Mouse (Mus musculus): ENCODE results near the gene Ltb4r1.

Gene Ltb4r1

DNA sequence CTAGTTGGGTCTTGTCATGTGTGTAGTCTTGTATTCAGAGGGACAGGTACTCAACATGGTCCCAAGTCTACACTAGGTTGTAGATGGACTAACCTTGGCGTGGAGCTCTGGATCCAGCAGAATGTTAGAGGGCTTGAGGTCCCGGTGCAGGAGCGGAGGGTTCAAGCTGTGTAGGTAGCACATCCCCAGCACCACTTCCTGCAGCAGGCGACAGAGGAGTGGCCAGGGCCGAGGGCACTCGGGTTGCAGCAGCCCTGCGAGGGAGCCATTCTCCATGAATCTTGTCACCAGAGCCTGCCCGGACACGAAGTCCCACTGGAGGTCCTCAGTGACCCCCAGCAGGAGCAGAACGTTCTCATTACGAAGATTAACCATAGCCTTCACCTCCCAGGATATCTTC, 22.0 kb downstream of the Ltb4r1 start:
- H3K27me3 ChIP-seq (ENCODE audit: control insufficient read depth, insufficient read depth, low read length, poor library complexity, severe bottlenecking), result no peaks in the 10 kb centered on the region
- DNase-seq (ENCODE audit: low read depth, low spot score), result no peak
- H3K36me3 ChIP-seq (ENCODE audit: control insufficient read depth, insufficient read depth, low read length, poor library complexity, severe bottlenecking), result no peaks in the 10 kb centered on the region

DNA sequence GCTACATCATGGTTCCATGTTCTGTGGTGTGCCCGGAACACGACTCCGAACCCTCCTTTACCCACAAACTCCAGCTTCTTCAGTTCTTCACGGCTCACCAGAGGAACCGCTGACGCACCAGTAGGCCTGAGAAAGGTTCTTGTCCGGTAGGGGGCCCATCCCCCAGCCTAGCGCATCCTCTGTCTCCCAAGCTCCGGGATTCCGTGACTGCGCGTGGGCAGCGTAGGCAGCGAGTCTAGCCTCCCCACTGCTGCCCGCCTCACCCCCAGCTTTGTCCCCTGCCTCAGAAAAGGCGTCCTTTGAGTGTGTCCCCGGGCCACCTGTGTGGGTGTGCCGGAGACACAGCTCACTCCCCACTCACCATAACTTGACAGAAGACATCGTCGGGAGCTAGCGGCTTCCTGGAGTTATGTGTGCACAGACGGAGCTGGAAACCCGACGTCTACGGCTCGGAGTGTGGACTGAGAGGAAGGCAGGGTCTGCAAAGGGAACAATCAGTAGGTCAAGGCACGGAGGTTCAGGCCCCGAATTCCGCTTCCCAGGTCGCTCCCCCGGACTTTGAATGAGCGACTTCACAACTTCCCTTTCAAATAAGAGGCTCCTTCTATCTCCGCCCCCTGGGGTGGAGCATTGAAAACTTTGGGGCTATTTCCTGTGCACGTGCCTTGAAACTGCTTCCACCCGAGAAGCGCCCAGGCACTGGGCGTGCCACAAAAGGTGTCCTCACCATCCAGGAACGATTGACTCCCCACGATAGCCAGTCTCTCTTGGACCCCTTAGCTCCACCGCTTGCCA, 22.7 kb downstream of the Ltb4r1 start, which contains the start of gene Ripk3:
Ripk3 (minus strand) TSS at position 610 of the 795 bp plus-strand sequence.
- no peaks in the 10 kb centered on the region for H3K36me3 ChIP-seq (ENCODE audit: control insufficient read depth, insufficient read depth, low read length, poor library complexity, severe bottlenecking)
- DNase-seq (ENCODE audit: low read depth, low spot score), result peak; percentile 78

DNA sequence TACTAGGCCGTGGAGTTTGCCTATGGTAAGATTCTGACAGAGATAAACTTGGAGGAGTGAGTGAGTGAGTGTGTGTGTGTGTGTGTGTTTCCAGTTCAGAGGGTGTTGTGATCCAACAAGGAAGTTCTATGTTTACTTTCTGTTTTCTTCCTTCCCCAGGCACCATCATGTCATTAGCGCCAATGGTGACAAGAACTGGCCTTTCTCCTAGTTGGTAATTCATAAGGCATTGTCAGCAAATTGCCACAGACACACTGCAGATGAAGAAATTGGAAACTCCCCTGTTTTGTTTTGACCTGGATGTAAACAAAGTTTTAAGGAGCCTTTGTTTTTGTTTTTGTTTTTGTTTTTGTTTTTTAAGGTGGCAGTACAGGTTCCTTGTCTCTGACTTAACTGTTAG, 27.7 kb downstream of the Ltb4r1 start:
- Histone ChIP-seq H3K36me3 (ENCODE audit: control insufficient read depth, insufficient read depth, low read length, poor library complexity, severe bottlenecking) (no peaks in the 10 kb centered on the region), H3K27me3 (ENCODE audit: control insufficient read depth, insufficient read depth, low read length, poor library complexity, severe bottlenecking) (no peaks in the 10 kb centered on the region)
- DNase-seq (ENCODE audit: low read depth, low spot score), result no peak

More for the DNA sequence above, 22.7 kb downstream of the Ltb4r1 start, which contains the start of gene Ripk3:
- H3K27me3 ChIP-seq (ENCODE audit: control insufficient read depth, insufficient read depth, low read length, poor library complexity, severe bottlenecking), result no peaks in the 10 kb centered on the region

DNA sequence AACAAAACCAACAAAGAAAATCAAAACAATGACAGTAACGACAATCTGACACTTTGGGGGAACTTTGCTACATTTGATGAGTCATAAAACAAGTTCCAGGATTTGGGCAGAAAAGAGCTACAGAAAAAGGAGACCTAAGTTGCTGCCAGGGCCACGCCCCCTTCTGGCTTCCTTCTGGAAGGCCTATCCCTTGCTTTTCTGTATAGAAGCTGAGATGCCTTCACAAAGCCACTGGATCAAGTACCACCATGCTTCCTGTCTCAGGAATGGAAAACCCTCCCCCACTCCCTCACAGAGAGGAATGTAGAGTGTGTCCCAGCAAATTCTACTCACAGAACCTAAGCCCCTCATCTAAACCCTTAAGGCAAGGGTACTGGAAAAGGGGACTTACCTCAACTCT, 28.2 kb downstream of the Ltb4r1 start:
- Histone ChIP-seq H3K36me3 (ENCODE audit: control insufficient read depth, insufficient read depth, low read length, poor library complexity, severe bottlenecking) (no peaks in the 10 kb centered on the region), H3K27me3 (ENCODE audit: control insufficient read depth, insufficient read depth, low read length, poor library complexity, severe bottlenecking) (no peaks in the 10 kb centered on the region)
- DNase-seq (ENCODE audit: low read depth, low spot score), result no peak

DNA sequence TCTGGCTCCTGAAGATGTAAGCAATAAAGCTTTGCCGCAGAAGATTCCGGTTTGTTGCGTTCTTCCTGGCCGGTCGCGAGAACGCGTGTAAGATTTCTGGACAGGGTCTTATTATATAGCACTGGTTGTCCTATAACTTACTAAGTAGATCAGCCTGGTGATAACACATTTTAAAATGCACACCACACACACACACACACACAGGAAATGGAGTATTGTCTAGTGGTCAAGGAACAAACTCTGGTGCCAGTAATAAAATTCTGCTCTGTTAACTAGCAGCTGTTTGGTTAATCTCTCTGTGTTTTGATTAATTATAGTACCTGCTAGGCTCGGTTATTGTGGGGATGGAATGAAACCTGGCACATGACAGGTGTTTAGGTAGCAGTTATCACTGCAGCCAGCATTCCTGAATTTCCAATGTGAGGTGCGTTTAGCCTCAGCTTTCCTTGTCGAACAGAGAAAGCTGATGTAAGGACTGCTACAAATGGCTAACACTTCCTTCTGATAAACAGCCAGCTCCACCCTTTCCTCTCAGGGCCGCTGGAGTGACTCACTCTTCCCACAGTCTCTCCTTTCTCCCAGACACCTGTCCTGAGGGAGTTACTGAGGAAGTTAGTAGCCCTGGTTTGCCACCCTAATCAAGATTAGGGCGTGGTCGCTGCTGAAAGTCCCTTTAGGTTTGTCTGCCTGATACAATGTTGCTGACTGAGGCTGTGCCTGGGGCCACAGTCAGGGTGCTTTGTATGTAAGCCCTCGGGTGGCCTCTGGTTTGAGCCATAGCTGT, 29.8 kb downstream of the Ltb4r1 start:
- H3K27me3 ChIP-seq (ENCODE audit: control insufficient read depth, insufficient read depth, low read length, poor library complexity, severe bottlenecking), result no peaks in the 10 kb centered on the region
- no peaks in the 10 kb centered on the region for H3K36me3 ChIP-seq (ENCODE audit: control insufficient read depth, insufficient read depth, low read length, poor library complexity, severe bottlenecking)
- no peak for DNase-seq (ENCODE audit: low read depth, low spot score)

DNA sequence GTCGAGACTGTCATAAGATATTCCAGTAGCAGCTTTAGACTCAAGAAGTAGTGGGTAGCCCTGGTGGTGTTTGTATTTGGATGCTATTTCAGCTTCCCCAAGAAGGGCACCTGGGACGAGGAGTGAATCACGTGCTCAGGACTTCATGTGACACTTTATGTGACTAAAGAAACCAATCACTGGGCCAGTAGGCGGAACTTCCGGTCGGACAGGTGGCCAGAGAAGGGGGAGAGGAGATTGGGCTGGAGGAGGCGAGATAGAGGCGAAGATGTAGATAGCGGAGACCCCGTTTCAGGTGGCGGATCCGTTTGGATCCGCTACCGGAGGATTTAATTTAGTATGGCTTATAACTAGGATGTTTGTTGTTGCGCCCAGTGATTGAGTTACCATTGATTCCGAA, 49.1 kb downstream of the Ltb4r1 start:
- peak; percentile 22 for DNase-seq (ENCODE audit: low read depth, low spot score)
- Histone ChIP-seq H3K27me3 (ENCODE audit: control insufficient read depth, insufficient read depth, low read length, poor library complexity, severe bottlenecking) (no peaks in the 10 kb centered on the region), H3K36me3 (ENCODE audit: control insufficient read depth, insufficient read depth, low read length, poor library complexity, severe bottlenecking) (no peaks in the 10 kb centered on the region)

DNA sequence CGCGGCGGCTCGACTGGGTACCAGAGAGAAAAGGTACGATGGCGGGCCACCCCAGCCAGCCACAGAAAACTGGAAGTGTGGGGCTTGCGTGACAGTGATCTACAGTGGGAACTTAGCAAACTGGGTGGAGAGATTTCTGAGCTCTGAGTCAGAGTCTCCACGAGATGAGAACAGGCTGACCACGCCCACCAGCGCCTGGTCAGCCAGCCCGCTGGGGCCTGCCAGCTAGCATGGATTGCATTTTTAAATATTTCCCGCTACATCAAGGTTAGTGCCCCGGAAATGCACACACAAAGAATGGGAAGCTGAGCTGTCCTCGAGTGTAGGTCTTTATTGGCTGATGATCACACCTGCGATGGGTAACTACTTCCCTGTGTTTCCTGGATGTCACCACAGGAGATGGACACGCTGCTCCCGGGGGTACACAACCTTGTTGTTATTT, 49.6 kb downstream of the Ltb4r1 start:
- DNase-seq (ENCODE audit: low read depth, low spot score), result no peak
- Histone ChIP-seq H3K27me3 (ENCODE audit: control insufficient read depth, insufficient read depth, low read length, poor library complexity, severe bottlenecking) (no peaks in the 10 kb centered on the region), H3K36me3 (ENCODE audit: control insufficient read depth, insufficient read depth, low read length, poor library complexity, severe bottlenecking) (no peaks in the 10 kb centered on the region)

All from splenic B cell, adult 2 months (primary cell).